Mouse (Mus musculus): ENCODE results near the gene Msx1.

Gene Msx1

GRCm38 (mm10) chr5:37784847-37785391 lies 39.5 kb downstream of the Msx1 start:
- DNase-seq, result no peak

DNA sequence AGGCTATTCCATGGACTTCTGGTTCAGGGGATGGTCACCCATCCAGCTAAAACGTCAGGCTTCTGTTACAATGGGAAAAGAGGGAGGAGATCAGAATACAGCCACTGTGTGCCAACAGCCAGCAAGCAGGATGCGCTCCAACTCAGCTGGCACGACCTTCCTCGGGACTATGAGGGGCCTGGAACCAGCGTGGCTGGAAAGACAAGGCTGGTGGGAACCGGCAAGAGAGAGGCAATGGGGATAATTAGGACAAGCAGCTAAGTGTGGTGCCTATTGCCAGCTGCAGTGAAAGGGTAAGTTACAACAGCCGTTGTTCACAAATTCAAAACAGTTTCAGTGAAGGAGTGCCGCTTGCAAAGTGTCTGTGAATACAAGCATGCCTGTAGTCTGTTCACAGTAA lies 41.1 kb downstream of the Msx1 start:
- no peak for DNase-seq

- DNase-seq, result no peak
Observed at GRCm38 (mm10) chr5:37775681-37776080, 48.7 kb downstream of the Msx1 start.

DNA sequence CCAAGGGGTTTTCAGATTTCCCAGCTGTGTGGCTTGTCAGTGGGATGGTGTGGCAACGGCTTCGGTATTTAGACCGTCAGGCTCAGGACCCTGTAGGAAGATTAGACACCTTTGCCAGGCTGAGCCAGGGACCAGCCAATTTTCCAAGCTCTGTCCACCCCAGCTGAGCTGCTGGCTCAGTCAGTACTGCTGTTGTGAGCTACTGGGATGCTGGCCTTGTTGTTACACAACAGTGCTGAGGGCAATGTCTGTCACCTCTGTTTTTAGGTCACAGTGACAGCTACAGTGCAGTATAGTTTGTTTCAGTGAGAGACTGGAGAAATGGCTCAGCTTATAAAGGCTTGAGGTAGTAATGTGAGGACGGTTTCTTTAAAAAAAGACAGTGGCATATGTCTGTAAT lies 50.4 kb downstream of the Msx1 start:
- DNase-seq, result no peak

- DNase-seq, result no peak
Observed at GRCm38 (mm10) chr5:37770870-37771269, 53.5 kb downstream of the Msx1 start.
